Mouse (Mus musculus) G1E (cell line): ENCODE results near the gene Sept12. TPM values are rescaled to one million over a fixed set of nuclear protein-coding genes. Genes with fewer than 3 reads are reported as not detected.

ENCODE experiments used
- ATAC-seq: 2 replicates; pipeline ENCODE4 v1.8.0; 2016; ENCODE audit warnings: mild to moderate bottlenecking; ENCODE audit not compliant: insufficient number of reproducible peaks, poor library complexity, low FRiP score, severe bottlenecking; ENCODE audit errors: extremely low read depth
- DNase-seq: peaks from one replicate; pipeline ENCODE4 v3.0.0; 2012; ENCODE audit warnings: low spot score
- H3K27me3 ChIP-seq: 2 replicates; pipeline ENCODE4 v1.6.1; 2012; ENCODE audit warnings: mild to moderate bottlenecking, low read length, inconsistent platforms; ENCODE audit not compliant: insufficient read depth
- H3K36me3 ChIP-seq: replicated peaks from 2 replicates; pipeline ENCODE3; 2012; ENCODE audit warnings: mild to moderate bottlenecking, inconsistent platforms
- H3K4me1 ChIP-seq: 2 replicates; pipeline ENCODE4 v1.6.1; 2012; ENCODE audit warnings: low read depth, low read length, inconsistent platforms, mixed read lengths; ENCODE audit not compliant: insufficient read depth
- H3K4me3 ChIP-seq: 2 replicates; pipeline ENCODE4 v1.5.1; 2012; ENCODE audit warnings: low read depth, mild to moderate bottlenecking, inconsistent platforms, low read length, moderate library complexity, mixed read lengths
- H3K9me3 ChIP-seq: replicated peaks from 2 replicates; pipeline ENCODE4 v1.6.1; 2012; ENCODE audit warnings: inconsistent platforms
- CTCF ChIP-seq: IDR thresholded peaks from 2 replicates; pipeline ENCODE4 v1.5.1; 2012; ENCODE audit warnings: low read depth, low read length, inconsistent platforms, mixed read lengths
- GATA1 ChIP-seq: IDR thresholded peaks from 2 replicates; pipeline ENCODE4 v1.6.1; 2012; ENCODE audit warnings: borderline replicate concordance, low read length, inconsistent platforms, mixed read lengths
- GATA2 ChIP-seq: IDR thresholded peaks from 2 replicates; pipeline ENCODE4 v1.6.1; 2012; ENCODE audit warnings: low read depth, low read length, inconsistent platforms, borderline replicate concordance
- POLR2AphosphoS5 ChIP-seq: IDR thresholded peaks from 2 replicates; pipeline ENCODE4 v1.6.1; 2012; ENCODE audit warnings: low read depth, low read length, inconsistent platforms; ENCODE audit not compliant: insufficient replicate concordance
- TAL1 ChIP-seq: conservative IDR thresholded peaks from 2 replicates; pipeline ENCODE4 v1.6.1; 2012; ENCODE audit warnings: low read depth, low read length, inconsistent platforms, mixed read lengths
- polyA plus RNA-seq: library from polyadenylated mRNA; stranded (reverse); fragments of >175 nt; gene quantifications from 2 replicates; pipeline ENCODE4 v1.2.3, GENCODE M21; 2012
- total RNA-seq, 2 experiments: library from RNA; stranded (forward) in 1 of 2; stranded (reverse) in 1 of 2; fragments of 200-1000 nt in 1 of 2; fragments of >200 nt in 1 of 2; fragmentation: Nextera tagmentation in 1 of 2; gene quantifications; 2 replicates each; pipeline ENCODE4 v1.2.3; 2014 to 2017

The Sept12 gene
- total and polyA plus RNA-seq, 3 experiments = 0.05 to 0.07 TPM; not detected in 1

- ATAC-seq (no peak), DNase-seq (no peak)
- H3K4me3 ChIP-seq = no peak within 1 kb of the TSS
These were observed 9.4 kb upstream of the Sept12 start, which contains the start of gene Smim22 for GRCm38 (mm10) chr16:5007067-5007466. Smim22 (plus strand) TSS chr16:5007288.

GRCm38 (mm10) chr16:5000611-5001010, 3.0 kb upstream of the Sept12 start:
- Histone ChIP-seq H3K4me3 (no peak overlapping the region), H3K4me1 (no peaks in the 10 kb centered on the region), H3K9me3 (no peaks in the 10 kb centered on the region), H3K27me3 (peaks cover 27% of the 10 kb centered on the region), H3K36me3 (no peaks in the 10 kb centered on the region)
- ATAC-seq (no peak), DNase-seq (no peak)
- no peak for TF ChIP-seq GATA1
- no peak for TF ChIP-seq TAL1
- no peak for TF ChIP-seq CTCF
- no peak for TF ChIP-seq POLR2AphosphoS5
- no peak for TF ChIP-seq GATA2

More at GRCm38 (mm10) chr16:5007067-5007466, 9.4 kb upstream of the Sept12 start, which contains the start of gene Smim22:
- no peak for TF ChIP-seq GATA2
- TF ChIP-seq CTCF = no peak
- no peak for TF ChIP-seq GATA1
- TF ChIP-seq TAL1 = no peak
- no peak for TF ChIP-seq POLR2AphosphoS5
- Histone ChIP-seq H3K9me3 (no peaks in the 10 kb centered on the region), H3K27me3 (peaks cover 8% of the 10 kb centered on the region; the same call in 1 of the 2 replicates), H3K36me3 (peaks cover 39% of the 10 kb centered on the region), H3K4me1 (peaks cover 22% of the 10 kb centered on the region)

GRCm38 (mm10) chr16:4998984-4999383, 1.3 kb upstream of the Sept12 start:
- TF ChIP-seq GATA1 (no peak), POLR2AphosphoS5 (no peak), GATA2 (no peak), CTCF (no peak), TAL1 (no peak)
- H3K27me3 ChIP-seq = peaks cover 27% of the 10 kb centered on the region
- ATAC-seq (no peak), DNase-seq (no peak)
- no peaks in the 10 kb centered on the region for H3K9me3 ChIP-seq
- H3K4me3 ChIP-seq = no peak overlapping the region
- no peaks in the 10 kb centered on the region for H3K36me3 ChIP-seq
- no peaks in the 10 kb centered on the region for H3K4me1 ChIP-seq

GRCm38 (mm10) chr16:4993276-4993675, 4.4 kb downstream of the Sept12 start:
- no peaks in the 10 kb centered on the region; the same call in 1 of the 2 replicates for H3K4me1 ChIP-seq
- no peaks in the 10 kb centered on the region for H3K36me3 ChIP-seq
- H3K27me3 ChIP-seq = peaks cover 35% of the 10 kb centered on the region
- DNase-seq (no peak), ATAC-seq (no peak)
- no peak overlapping the region for H3K4me3 ChIP-seq
- no peaks in the 10 kb centered on the region for H3K9me3 ChIP-seq
- TF ChIP-seq TAL1 (no peak), POLR2AphosphoS5 (no peak), CTCF (no peak), GATA2 (no peak), GATA1 (no peak)

- no peak for TF ChIP-seq TAL1
- Histone ChIP-seq H3K36me3 (no peaks in the 10 kb centered on the region), H3K4me1 (0 out of 2 replicates have a peak, but pooled peaks cover 2% of the 10 kb centered on the region), H3K27me3 (peaks cover 41% of the 10 kb centered on the region), H3K9me3 (no peaks in the 10 kb centered on the region), H3K4me3 (no peak overlapping the region)
- DNase-seq = no peak
- no peak for ATAC-seq
These were observed 12.9 kb downstream of the Sept12 start for GRCm38 (mm10) chr16:4984717-4985116.

GRCm38 (mm10) chr16:4979755-4980380, 17.8 kb downstream of the Sept12 start:
- no peaks in the 10 kb centered on the region for H3K9me3 ChIP-seq
- H3K36me3 ChIP-seq = no peaks in the 10 kb centered on the region
- H3K4me3 ChIP-seq = no peak overlapping the region
- ATAC-seq = no peak; the same call in 1 of the 2 replicates
- no peak for TF ChIP-seq GATA1
- TF ChIP-seq POLR2AphosphoS5 = no peak
- no peak for TF ChIP-seq TAL1
- no peak for TF ChIP-seq CTCF
- no peak for TF ChIP-seq GATA2
- no peak for DNase-seq
- H3K4me1 ChIP-seq = peaks cover 9% of the 10 kb centered on the region
- H3K27me3 ChIP-seq = peaks cover 64% of the 10 kb centered on the region
